Mouse (Mus musculus) testis, adult 2 months (tissue): Measurements from ENCODE around the gene C530008M17Rik. TPM values are rescaled to one million over a fixed set of nuclear protein-coding genes. Genes with fewer than 3 reads are reported as not detected.
"Not testable (repeated sequence)": the region's sequence is repeated elsewhere in the genome, so short reads cannot be mapped to it uniquely, and the experiment has no call there.

Source experiments
- H3K27ac ChIP-seq: fragments of 200-500 bp; 2 replicates; pipeline ENCODE4 v1.5.1; 2012; ENCODE audit warnings: low read depth, low read length; ENCODE audit not compliant: control insufficient read depth, insufficient read depth
- H3K27me3 ChIP-seq: fragments of 200-500 bp; 2 replicates; pipeline ENCODE4 v1.6.1; 2012; ENCODE audit warnings: mild to moderate bottlenecking, low read length, moderate library complexity; ENCODE audit not compliant: control insufficient read depth, insufficient read depth
- H3K36me3 ChIP-seq: fragments of 200-500 bp; 2 replicates; pipeline ENCODE4 v1.6.1; 2012; ENCODE audit warnings: mild to moderate bottlenecking, low read length; ENCODE audit not compliant: control insufficient read depth, insufficient read depth
- H3K4me1 ChIP-seq: fragments of 200-500 bp; 2 replicates; pipeline ENCODE4 v1.6.1; 2012; ENCODE audit warnings: low read length; ENCODE audit not compliant: control insufficient read depth, insufficient read depth
- H3K4me3 ChIP-seq: fragments of 200-500 bp; 2 replicates; pipeline ENCODE4 v1.5.1; 2012; ENCODE audit warnings: low read depth, mild to moderate bottlenecking, low read length, moderate library complexity, mixed read lengths; ENCODE audit not compliant: control insufficient read depth
- CTCF ChIP-seq: fragments of 200-500 bp; IDR thresholded peaks from 2 replicates; pipeline ENCODE4 v1.5.1; 2012; ENCODE audit warnings: low read depth, mild to moderate bottlenecking, inconsistent platforms, low read length, moderate library complexity; ENCODE audit not compliant: control insufficient read depth, insufficient read depth, insufficient replicate concordance
- POLR2A ChIP-seq: fragments of 200-500 bp; IDR thresholded peaks from 2 replicates; pipeline ENCODE4 v1.6.1; 2012; ENCODE audit warnings: low read depth, mild to moderate bottlenecking, inconsistent platforms, low read length, moderate library complexity; ENCODE audit not compliant: control insufficient read depth
- polyA plus RNA-seq: library from polyadenylated mRNA; depleted of rRNA; stranded (reverse); fragments of >200 nt; gene quantifications from 2 replicates; pipeline ENCODE4 v1.2.3, GENCODE M21; 2012; rRNA removed

Gene C530008M17Rik
- polyA plus RNA-seq, 1 experiment = 187 TPM

GRCm38 (mm10) chr5:76902131-76902530 lies 245.8 kb downstream of the C530008M17Rik start:
- no peaks in the 10 kb centered on the region for H3K36me3 ChIP-seq
- peaks cover 2% of the 10 kb centered on the region; the same call in 1 of the 2 replicates for H3K4me1 ChIP-seq
- no peak overlapping the region for H3K27ac ChIP-seq
- H3K4me3 ChIP-seq = no peak overlapping the region
- TF ChIP-seq POLR2A (no peak), CTCF (no peak)
- H3K27me3 ChIP-seq = no peaks in the 10 kb centered on the region

- Histone ChIP-seq H3K27me3 (no peaks in the 10 kb centered on the region), H3K4me1 (peaks cover 2% of the 10 kb centered on the region; the same call in 1 of the 2 replicates), H3K36me3 (no peaks in the 10 kb centered on the region), H3K4me3 (peak overlapping the region; percentile 99), H3K27ac (peak overlapping the region; percentile 40)
- TF ChIP-seq CTCF = no peak
- no peak for TF ChIP-seq POLR2A
Observed at GRCm38 (mm10) chr5:76904713-76905404, 248.5 kb downstream of the C530008M17Rik start.

GRCm38 (mm10) chr5:76905405-76906154 lies 249.3 kb downstream of the C530008M17Rik start, which contains the start of gene Aasdh:
Aasdh (minus strand) TSS chr5:76905514.
- no peaks in the 10 kb centered on the region for H3K27me3 ChIP-seq
- H3K4me1 ChIP-seq = peaks cover 2% of the 10 kb centered on the region; the same call in 1 of the 2 replicates
- peak within 1 kb of the TSS; percentile 99 for H3K4me3 ChIP-seq
- TF ChIP-seq POLR2A = peak; percentile 100
- 0 out of 2 replicates have a peak, but pooled peaks have one; percentile 22 for TF ChIP-seq CTCF
- peak within 1 kb of the TSS; percentile 98 for H3K27ac ChIP-seq
- no peaks in the 10 kb centered on the region for H3K36me3 ChIP-seq

- peak overlapping the region; percentile 99 for H3K4me3 ChIP-seq
- peak overlapping the region; percentile 98; the same call in 1 of the 2 replicates for H3K27ac ChIP-seq
- peaks cover 2% of the 10 kb centered on the region; the same call in 1 of the 2 replicates for H3K4me1 ChIP-seq
- no peaks in the 10 kb centered on the region for H3K27me3 ChIP-seq
- TF ChIP-seq POLR2A (no peak), CTCF (no peak)
- H3K36me3 ChIP-seq = no peaks in the 10 kb centered on the region
Observed at GRCm38 (mm10) chr5:76906155-76906499, 249.8 kb downstream of the C530008M17Rik start.

- H3K36me3 ChIP-seq = no peaks in the 10 kb centered on the region
- TF ChIP-seq POLR2A (no peak), CTCF (no peak)
- H3K27ac ChIP-seq = no peak overlapping the region
Observed at GRCm38 (mm10) chr5:76910807-76911206, 254.5 kb downstream of the C530008M17Rik start.

GRCm38 (mm10) chr5:76912522-76912921 lies 256.2 kb downstream of the C530008M17Rik start:
- H3K27me3 ChIP-seq, H3K27ac ChIP-seq, H3K4me3 ChIP-seq, H3K36me3 ChIP-seq, H3K4me1 ChIP-seq: not testable (repeated sequence)

More at GRCm38 (mm10) chr5:76910807-76911206, 254.5 kb downstream of the C530008M17Rik start:
- no peak overlapping the region for H3K4me3 ChIP-seq
- no peaks in the 10 kb centered on the region for H3K27me3 ChIP-seq
- H3K4me1 ChIP-seq = no peaks in the 10 kb centered on the region

- TF ChIP-seq CTCF (no peak), POLR2A (no peak)
- H3K4me1 ChIP-seq = no peaks in the 10 kb centered on the region
- H3K36me3 ChIP-seq = no peaks in the 10 kb centered on the region
- no peaks in the 10 kb centered on the region for H3K27me3 ChIP-seq
- no peak overlapping the region for H3K27ac ChIP-seq
- no peak overlapping the region for H3K4me3 ChIP-seq
Observed at GRCm38 (mm10) chr5:76922833-76923232, 266.5 kb downstream of the C530008M17Rik start.

Other genes starting within 250 kb of the C530008M17Rik start
- gene Gm7271, start 172.5 kb upstream of the C530008M17Rik start, polyA plus RNA-seq = not detected in 2 replicates
- 14.9 and 20.3 TPM in 2 replicates for gene Exoc1, start 127.2 kb upstream of the C530008M17Rik start, polyA plus RNA-seq
- gene Cep135, start 67.8 kb upstream of the C530008M17Rik start, polyA plus RNA-seq = 3.8 and 4.4 TPM in 2 replicates
- 12.5 and 15.8 TPM in 2 replicates for gene Aasdh, start 249.0 kb downstream of the C530008M17Rik start, polyA plus RNA-seq